Mouse (Mus musculus) liver, adult (tissue): ENCODE measurements at regions not wholly inside any gene's neighbourhood (a gene's known extent, or its start where the extent isn't known, plus 50 kb on each side); places are given as distances from the start of the nearest gene placed in this dataset.

ENCODE experiments used
- GATA4 ChIP-seq: IDR thresholded peaks from 2 replicates; pipeline ENCODE4 v1.6.1; 2014; ENCODE audit warnings: mild to moderate bottlenecking, low read length; ENCODE audit not compliant: insufficient replicate concordance

DNA sequence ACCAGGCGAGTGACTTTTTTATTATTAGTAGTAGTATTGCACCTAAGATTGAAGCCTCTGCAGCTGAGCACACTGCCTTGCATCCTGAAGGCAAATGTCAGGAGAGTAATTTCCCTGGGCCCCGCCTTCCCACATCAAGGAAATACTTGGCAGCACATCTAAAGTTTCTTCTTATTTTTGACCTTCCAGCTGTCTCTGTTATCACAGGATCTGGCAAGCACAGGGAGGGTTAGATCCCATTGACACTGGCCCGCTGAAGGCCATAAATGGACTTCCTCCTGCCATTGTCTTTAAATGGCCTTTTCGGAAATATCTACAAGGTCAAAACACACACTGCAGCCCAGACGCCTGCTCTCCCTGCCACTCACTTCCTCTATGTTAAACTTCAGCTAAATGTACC is 238.6 kb upstream of the A1bg start:
- no peak; the same call in 1 of the 2 replicates for TF ChIP-seq GATA4

DNA sequence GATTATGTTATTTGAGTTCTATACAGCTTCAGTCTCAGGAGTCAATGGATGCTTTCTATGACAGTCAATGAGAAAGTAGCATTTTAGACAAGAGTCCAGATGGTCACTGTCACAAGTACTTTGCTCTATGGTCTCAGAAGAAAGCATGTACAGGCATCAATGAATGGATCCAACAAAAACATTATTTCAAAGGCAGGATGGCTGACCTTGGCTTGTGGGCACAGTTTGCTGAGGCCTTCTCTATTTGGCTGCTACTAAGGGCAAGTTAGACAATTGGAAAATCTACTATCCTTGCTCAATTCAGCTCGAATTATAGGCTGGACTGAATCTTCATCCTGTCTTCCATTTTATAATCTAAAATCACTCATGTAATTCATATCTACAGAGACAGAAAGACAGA is 237.9 kb upstream of the A1bg start:
- TF ChIP-seq GATA4: no peak

GRCm38 (mm10) chr15:61159552-61159951 is 236.7 kb upstream of the A1bg start:
- TF ChIP-seq GATA4: no peak

DNA sequence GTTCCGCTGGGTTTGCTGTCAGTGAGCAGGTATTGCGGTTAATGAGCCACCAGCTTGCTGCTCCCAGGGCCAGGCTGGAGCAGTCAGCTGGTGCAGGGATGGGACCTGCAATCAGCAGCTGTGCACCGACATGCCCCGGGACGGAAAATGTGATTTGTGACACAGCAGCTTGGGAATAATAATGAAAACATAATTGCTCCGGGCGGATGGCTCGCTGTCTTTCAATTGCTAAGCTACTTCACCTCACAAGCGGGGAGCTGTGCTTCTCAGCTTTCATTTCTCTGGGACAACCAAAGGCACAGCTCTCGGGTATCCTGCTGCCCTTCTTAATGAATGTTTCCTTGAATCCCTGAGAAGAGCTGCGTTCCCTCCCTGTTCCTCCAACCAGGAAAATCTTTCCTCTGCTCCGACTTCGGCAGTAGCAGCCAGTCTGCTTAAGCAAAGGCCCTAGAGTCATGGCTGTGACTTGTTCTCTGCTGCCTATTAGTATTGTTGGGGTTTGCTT is 235.3 kb upstream of the A1bg start:
- TF ChIP-seq GATA4: no peak

GRCm38 (mm10) chr15:61157543-61157942 is 234.7 kb upstream of the A1bg start:
- no peak for TF ChIP-seq GATA4

GRCm38 (mm10) chr15:61155530-61155929 is 232.7 kb upstream of the A1bg start:
- TF ChIP-seq GATA4: no peak

DNA sequence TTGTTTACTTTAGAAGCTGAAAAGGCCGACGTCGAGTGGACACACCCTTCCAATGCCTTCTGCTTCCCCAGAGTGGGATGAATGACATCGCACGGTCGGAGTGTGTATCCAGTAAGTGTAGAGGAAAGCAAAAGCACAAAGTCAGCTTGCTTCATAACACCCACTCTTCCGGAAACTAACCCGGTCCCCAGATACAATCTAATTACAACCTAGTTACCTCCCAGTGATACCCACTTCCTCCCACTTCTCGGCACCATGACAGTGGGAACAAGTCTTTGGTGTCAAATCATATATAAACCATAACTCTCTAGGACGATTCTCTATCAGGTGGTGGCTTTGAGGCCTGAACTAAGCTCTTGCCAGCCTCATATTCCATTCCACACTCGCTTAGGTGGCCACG is 231.4 kb upstream of the A1bg start:
- TF ChIP-seq GATA4: no peak

- no peak for TF ChIP-seq GATA4
Measured at GRCm38 (mm10) chr15:61142851-61143250, 220.0 kb upstream of the A1bg start.

DNA sequence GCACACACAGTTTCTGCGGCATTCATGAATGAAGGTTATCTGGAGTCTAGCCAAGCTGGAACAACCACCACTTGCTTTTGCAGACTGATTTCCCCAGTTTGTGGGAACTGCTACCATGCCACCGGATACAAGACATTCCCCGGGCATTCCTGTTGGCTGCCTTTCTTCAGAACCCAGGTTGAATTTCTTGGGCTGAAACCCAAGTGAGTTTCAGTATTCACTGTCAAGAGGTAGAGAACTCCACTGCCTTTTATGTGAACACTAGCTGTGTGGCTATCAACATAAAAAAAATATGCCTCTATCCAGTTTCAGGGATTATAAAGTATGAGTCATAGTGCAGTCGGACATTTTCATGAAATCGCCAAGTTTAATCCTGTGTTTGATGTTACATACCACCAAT is 216.3 kb upstream of the A1bg start:
- TF ChIP-seq GATA4: no peak

GRCm38 (mm10) chr15:61136781-61137180 is 214.0 kb upstream of the A1bg start:
- TF ChIP-seq GATA4: no peak

GRCm38 (mm10) chr15:61133316-61133715 is 210.5 kb upstream of the A1bg start:
- no peak for TF ChIP-seq GATA4

DNA sequence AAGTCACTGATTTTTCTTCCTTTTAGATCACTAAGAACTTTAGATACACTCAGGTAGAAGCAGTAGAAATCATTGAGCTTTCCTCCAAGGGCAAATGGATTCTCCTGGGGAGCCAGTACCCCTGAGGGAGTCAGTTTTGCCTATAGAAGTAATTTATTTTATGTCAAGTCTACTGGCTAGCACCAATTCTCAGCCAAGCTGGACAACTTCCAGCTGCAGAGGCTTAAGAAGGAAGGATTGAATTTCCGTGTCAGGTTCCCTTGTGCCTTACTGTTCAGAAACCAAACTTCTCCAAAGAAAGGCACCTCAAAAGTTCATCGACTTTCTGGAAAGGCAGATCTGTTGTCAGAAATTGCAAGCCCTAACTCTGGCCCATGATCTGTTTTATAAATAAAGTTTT is 205.2 kb upstream of the A1bg start:
- no peak for TF ChIP-seq GATA4

GRCm38 (mm10) chr15:61127130-61127529 is 204.3 kb upstream of the A1bg start:
- TF ChIP-seq GATA4: no peak

DNA sequence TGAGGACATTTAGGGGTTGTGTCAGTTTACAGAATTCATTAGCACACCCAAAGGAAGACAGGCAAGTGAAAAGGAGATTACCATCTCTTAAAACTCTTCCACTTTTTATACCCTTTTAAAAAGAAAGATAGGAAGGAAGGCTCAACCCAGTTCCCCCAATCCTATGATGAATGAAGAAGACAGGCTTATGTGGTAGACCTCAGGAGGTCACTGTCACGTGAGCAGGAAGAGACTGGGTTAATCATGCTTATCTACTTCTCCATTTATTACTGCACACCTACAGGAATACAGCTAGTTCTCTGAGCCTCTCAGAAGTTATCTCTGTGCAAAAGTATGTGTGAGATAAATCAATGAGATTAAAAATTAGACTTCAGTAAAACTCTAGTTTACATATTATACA is 194.1 kb upstream of the A1bg start:
- TF ChIP-seq GATA4: no peak

- TF ChIP-seq GATA4: no peak
Measured at GRCm38 (mm10) chr15:61109429-61110128, 186.8 kb upstream of the A1bg start.

DNA sequence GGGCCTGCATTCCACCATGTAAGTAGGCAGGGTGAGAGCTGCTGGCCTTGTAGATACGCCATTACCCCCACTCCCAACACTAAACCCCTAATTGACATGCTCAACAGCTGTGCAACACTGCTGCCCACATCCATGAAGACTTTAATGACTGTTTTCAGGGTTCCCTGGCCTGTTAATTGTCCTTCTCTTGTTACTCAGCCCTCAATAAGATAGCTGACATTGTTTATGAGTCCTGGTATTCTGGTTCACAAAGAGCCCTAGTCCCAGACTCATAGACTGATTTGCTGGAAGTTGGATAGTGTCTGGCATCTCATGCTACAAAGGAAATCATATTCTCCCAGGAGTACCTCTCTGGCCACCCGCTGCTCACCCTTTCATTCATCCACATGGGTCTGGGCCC is 186.1 kb upstream of the A1bg start:
- no peak for TF ChIP-seq GATA4
